Mouse (Mus musculus): Measurements from ENCODE around the gene Pdss1. TPM values are rescaled to one million over a fixed set of nuclear protein-coding genes. Genes with fewer than 3 reads are reported as not detected.

Gene Pdss1
- polyA plus RNA-seq (2012; rRNA removed) = 31.8 and 32.3 TPM in 2 replicates

DNA sequence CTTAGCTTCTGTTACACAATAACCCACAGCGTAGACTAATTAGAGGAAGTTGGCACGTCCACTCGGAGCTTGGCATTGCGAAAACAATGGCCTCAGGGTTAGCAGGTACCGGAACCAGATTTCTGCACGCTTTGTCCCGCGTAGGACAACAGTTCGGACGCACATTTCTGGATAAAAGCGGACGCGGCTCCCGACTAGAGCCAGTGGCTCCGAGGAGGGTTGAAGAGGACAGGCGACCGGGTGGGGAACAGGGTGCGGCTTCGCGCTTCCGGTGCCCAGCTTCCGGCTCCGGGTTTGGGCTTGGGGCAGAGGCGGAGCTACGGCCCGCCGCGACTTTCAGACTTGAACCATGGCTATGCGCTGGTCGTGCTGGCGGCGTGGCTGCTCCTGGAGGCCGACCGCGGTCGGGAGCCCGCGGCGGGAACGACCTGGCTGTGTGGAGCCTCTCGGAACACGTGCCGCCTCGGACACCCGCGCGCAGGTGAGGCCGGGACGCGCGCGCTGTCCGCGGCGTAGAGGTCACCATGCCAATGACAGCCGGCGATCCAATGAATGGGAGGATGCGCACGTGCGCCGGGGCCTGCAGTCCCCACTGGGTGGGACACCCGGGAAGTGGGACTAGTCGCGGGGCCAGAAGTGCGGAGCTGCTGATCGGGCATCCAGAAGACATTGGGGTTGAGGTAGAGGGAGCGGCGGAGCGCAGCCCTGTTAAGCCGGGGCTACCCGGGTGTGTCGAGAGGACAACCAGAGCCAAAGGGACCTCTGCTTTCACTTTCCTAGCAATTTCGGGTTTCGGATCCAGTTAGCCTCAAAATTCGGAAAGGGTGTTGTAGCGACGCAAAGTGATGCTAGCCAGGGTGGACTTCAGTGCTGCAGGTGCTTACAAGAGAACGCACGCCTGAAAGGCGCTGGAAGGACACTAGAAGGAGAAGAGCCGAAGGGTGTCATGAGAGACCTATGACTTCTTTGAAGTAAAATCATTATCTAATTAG is at the start of gene Pdss1:
Gene Pdss1, plus strand, starts transcription at position 241 of the 992 bp plus-strand sequence.

Other genes with a start within 250 kb of the Pdss1 start
- 0.57 and 0.63 TPM in 2 replicates for gene Apbb1ip, start 121.4 kb upstream of the Pdss1 start, polyA plus RNA-seq (2012; rRNA removed)
- 93.8 and 102 TPM in 2 replicates for gene Abi1, start 144.7 kb downstream of the Pdss1 start, polyA plus RNA-seq (2012; rRNA removed)
- 34.2 and 35.4 TPM in 2 replicates for gene Acbd5, start 172.6 kb downstream of the Pdss1 start, polyA plus RNA-seq (2012; rRNA removed)